In the genomic region with DNA sequence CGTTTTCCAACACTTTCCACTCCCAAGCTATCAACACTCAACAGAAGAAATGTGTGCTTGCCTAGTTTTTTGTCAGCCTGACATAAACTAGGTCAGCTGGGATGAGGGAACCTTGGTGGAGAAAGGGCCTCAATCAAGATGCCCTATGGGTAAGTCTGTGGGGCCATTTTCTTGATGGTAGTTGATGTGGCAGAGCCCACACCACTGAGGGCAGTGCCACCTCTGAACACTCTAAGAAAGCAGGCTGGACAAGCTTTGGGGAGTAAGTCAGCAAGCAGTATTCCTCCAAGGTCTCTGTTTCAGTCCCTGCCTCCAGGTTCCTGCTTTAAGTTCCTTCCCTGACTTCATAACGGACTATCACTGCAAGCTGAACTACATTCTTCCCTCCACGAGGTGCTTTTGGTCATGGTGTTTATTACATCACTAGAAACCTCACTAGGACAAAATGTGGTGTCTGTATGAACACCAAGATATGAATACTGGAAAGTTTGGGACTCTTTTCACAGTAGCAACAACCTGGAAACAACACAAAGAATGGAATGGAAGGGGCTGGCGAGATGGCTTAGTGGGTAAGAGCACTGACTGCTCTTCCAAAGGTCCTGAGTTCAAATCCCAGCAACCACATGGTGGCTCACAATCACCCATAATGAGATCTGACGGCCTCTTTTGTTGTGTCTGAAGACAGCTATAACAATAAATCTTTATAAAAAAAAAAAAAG, we compare ENCODE assay signal across 8 mouse cellular contexts. TPM values are rescaled to one million over a fixed set of nuclear protein-coding genes. Genes with fewer than 3 reads are reported as not detected.
DNase-seq lines count a peak whose midpoint lies in the region; ATAC-seq and TF ChIP-seq lines count a peak whose summit lies in the region.

No protein-coding gene starts in this region.

- no peak for TF ChIP-seq POLR2A in CH12.LX (IDR thresholded peaks at IDR 0.05; ENCODE audit: low read depth, low read length)

- peak overlapping the region; percentile 80 for H3K4me3 ChIP-seq in erythroblast, embryonic 14.5 days (replicated peaks)
- peak overlapping the region in 1 of 3 experiments; percentile 68 for H3K4me3 ChIP-seq in CH12.LX (replicated peaks in 1 of 3; ENCODE audit: low read depth in 2 of 3, low read length in 2 of 3, poor library complexity in 1 of 3)
- peak overlapping the region; percentile 85 for H3K4me3 ChIP-seq in forebrain, postnatal 0 days (ENCODE audit: low read depth, low read length)
- peak overlapping the region; percentile 76 for H3K4me3 ChIP-seq in liver, embryonic 15.5 days (replicated peaks)

- dilution Hi-C loops in CH12.LX (cut with MboI; ENCODE audit: extremely low pct_ligation_motif_present, extremely low pct_unique_long_range_greater_than_20kb, low sequenced_read_pairs), result no loop called here

- H3K27me3 ChIP-seq in erythroblast, embryonic 14.5 days (ENCODE audit: control insufficient read depth), result no peaks in the 10 kb centered on the region
- H3K27me3 ChIP-seq in CH12.LX (replicated peaks), result no peaks in the 10 kb centered on the region
- no peaks in the 10 kb centered on the region for H3K27me3 ChIP-seq in forebrain, postnatal 0 days (ENCODE audit: insufficient read depth, low read length)
- no peaks in the 10 kb centered on the region for H3K27me3 ChIP-seq in liver, embryonic 15.5 days

- no peak for TF ChIP-seq CTCF in CH12.LX (conservative IDR thresholded peaks at IDR 0.05 in 1 of 2, IDR thresholded peaks at IDR 0.05 in 1 of 2; ENCODE audit: low read depth in 2 of 2, low read length in 2 of 2)
- no peak for TF ChIP-seq CTCF in forebrain, postnatal 0 days (IDR thresholded peaks at IDR 0.05; ENCODE audit: low read depth)

- in situ Hi-C loops in CH12.LX (cut with MboI; ENCODE audit: low pct_ligation_motif_present, low pct_unique_long_range_greater_than_20kb, low sequenced_read_pairs), result no loop called here

- no peak overlapping the region for H3K27ac ChIP-seq in CH12.LX (ENCODE audit: insufficient read depth, low read depth)
- peak overlapping the region; percentile 90; the same call in 1 of the 2 replicates for H3K27ac ChIP-seq in forebrain, postnatal 0 days (ENCODE audit: low read depth, low read length)
- H3K27ac ChIP-seq in liver, embryonic 15.5 days (replicated peaks), result peak overlapping the region; percentile 89; the same call in 1 of the 2 replicates

- peak overlapping the region; percentile 57; the same call in 1 of the 2 replicates for H3K9ac ChIP-seq in CH12.LX (ENCODE audit: insufficient read depth, low read depth)
- no peak overlapping the region for H3K9ac ChIP-seq in forebrain, postnatal 0 days
- H3K9ac ChIP-seq in liver, embryonic 15.5 days, result peak overlapping the region; percentile 71; the same call in 1 of the 2 replicates

- TF ChIP-seq EP300 in CH12.LX (IDR thresholded peaks at IDR 0.05; ENCODE audit: low read length), result no peak

- WGBS in forebrain, postnatal 0 days, result 69% methylated on average over 5 of the region's 5 CpGs
- WGBS in liver, embryonic 15.5 days (ENCODE audit: insufficient replicate concordance), result 55% methylated on average over 5 of the region's 5 CpGs

- H3K4me1 ChIP-seq in erythroblast, embryonic 14.5 days (ENCODE audit: control insufficient read depth), result peaks cover 45% of the 10 kb centered on the region
- H3K4me1 ChIP-seq in CH12.LX (ENCODE audit: control insufficient read depth in 1 of 2, insufficient read depth in 2 of 2), result peaks cover 9 to 29% of the 10 kb centered on the region in 2 experiments
- 0 out of 2 replicates have a peak, but pooled peaks cover 12% of the 10 kb centered on the region for H3K4me1 ChIP-seq in forebrain, postnatal 0 days (ENCODE audit: insufficient read depth)
- peaks cover 59% of the 10 kb centered on the region for H3K4me1 ChIP-seq in liver, embryonic 15.5 days (replicated peaks)

- no peak for TF ChIP-seq RAD21 in CH12.LX (IDR thresholded peaks at IDR 0.05; ENCODE audit: low read depth, low read length)

- peak overlapping the region; percentile 64 for H3K4me2 ChIP-seq in CH12.LX (ENCODE audit: insufficient read depth, low read depth, poor library complexity, severe bottlenecking)
- H3K4me2 ChIP-seq in forebrain, postnatal 0 days (ENCODE audit: low read depth), result peak overlapping the region; percentile 68
- peak overlapping the region; percentile 97 for H3K4me2 ChIP-seq in liver, embryonic 15.5 days

- H3K79me2 ChIP-seq in CH12.LX (replicated peaks; ENCODE audit: control insufficient read depth, extremely low read depth, insufficient read depth, poor library complexity, severe bottlenecking), result no peaks in the 10 kb centered on the region

- peak; percentile 26 for DNase-seq in CH12.LX (ENCODE audit: extremely low read depth)
- DNase-seq in forebrain, postnatal 0 days, result no peak
- DNase-seq in T-cell, adult 2 months (ENCODE audit: low spot score), result no peak
- no peak for DNase-seq in ovary, postnatal 36 days (ENCODE audit: low spot score)

- peaks cover 18% of the 10 kb centered on the region for H3K36me3 ChIP-seq in erythroblast, embryonic 14.5 days (ENCODE audit: control insufficient read depth)
- H3K36me3 ChIP-seq in CH12.LX (replicated peaks in 1 of 2; ENCODE audit: control insufficient read depth in 1 of 2, insufficient read depth in 1 of 2, low read length in 1 of 2), result peaks cover 11 to 20% of the 10 kb centered on the region in 2 experiments
- peaks cover 19% of the 10 kb centered on the region for H3K36me3 ChIP-seq in forebrain, postnatal 0 days (ENCODE audit: insufficient read depth)
- H3K36me3 ChIP-seq in liver, embryonic 15.5 days (replicated peaks), result peaks cover 12% of the 10 kb centered on the region; the same call in 1 of the 2 replicates

- H3K9me3 ChIP-seq in erythroblast, embryonic 14.5 days (ENCODE audit: control insufficient read depth, low read length), result no peaks in the 10 kb centered on the region
- H3K9me3 ChIP-seq in CH12.LX (replicated peaks; ENCODE audit: low read length), result no peaks in the 10 kb centered on the region
- H3K9me3 ChIP-seq in forebrain, postnatal 0 days (ENCODE audit: low read length), result no peaks in the 10 kb centered on the region
- no peaks in the 10 kb centered on the region for H3K9me3 ChIP-seq in liver, embryonic 15.5 days (replicated peaks)

- ATAC-seq in erythroblast, adult 5-6 weeks (replicated peaks; ENCODE audit: low FRiP score, poor library complexity, severe bottlenecking), result no peak
- ATAC-seq in forebrain, postnatal 0 days, result no peak
- ATAC-seq in liver, embryonic 15.5 days (ENCODE audit: insufficient read depth), result no peak
- ATAC-seq in erythroid progenitor cell, adult 5-6 weeks (replicated peaks; ENCODE audit: low FRiP score, poor library complexity, severe bottlenecking), result no peak

RNA-seq across cellular contexts. Expression of a gene that starts 0.7 kb away (rescaled TPM):
- 16.0 and 17.8 TPM in 2 replicates for polyA plus RNA-seq in erythroblast, embryonic 14.5 days (2012)
- 28.8 and 41.3 TPM in 2 replicates for total RNA-seq in erythroblast, adult 5-6 weeks (2015; ENCODE audit: low replicate concordance)
- 3.8 and 4.3 TPM in 2 replicates for total RNA-seq in erythroblast, adult 5-6 weeks (2017; ENCODE audit: low replicate concordance)
- total RNA-seq in CH12.LX (2012; rRNA removed), result 60.5 and 65.0 TPM in 2 replicates
- 25.9 and 28.0 TPM in 2 replicates for total RNA-seq in CH12.LX (2014; rRNA removed)
- 71.3 and 73.5 TPM in 2 replicates for polyA plus RNA-seq in CH12.LX (2012; ENCODE audit: insufficient read length, low read depth)
- total RNA-seq in forebrain, postnatal 0 days (2014; rRNA removed), result 93.1 and 102 TPM in 2 replicates
- 43.9 and 47.5 TPM in 2 replicates for polyA plus RNA-seq in forebrain, postnatal 0 days (2015; fragmentation: Nextera tagmentation; extraction: Ambion mirVana)
- polyA plus RNA-seq in liver, embryonic 15.5 days (2015; fragmentation: Nextera tagmentation; extraction: Ambion mirVana), result 22.9 and 23.7 TPM in 2 replicates
- 4.0 and 9.6 TPM in 2 replicates for total RNA-seq in erythroid progenitor cell, adult 5-6 weeks (2015; ENCODE audit: low replicate concordance)
- 2.6 and 12.7 TPM in 2 replicates for total RNA-seq in erythroid progenitor cell, adult 5-6 weeks (2017; ENCODE audit: low replicate concordance)

RNA-seq across cellular contexts. Expression of a gene that starts 3.1 kb away (rescaled TPM):
- polyA plus RNA-seq in erythroblast, embryonic 14.5 days (2012), result 0.06 TPM in 1 of 2 replicates, not detected in the other
- 0.63 TPM in 1 of 2 replicates, not detected in the other for total RNA-seq in erythroblast, adult 5-6 weeks (2015; ENCODE audit: low replicate concordance)
- total RNA-seq in erythroblast, adult 5-6 weeks (2017; ENCODE audit: low replicate concordance), result not detected in 2 replicates
- total RNA-seq in CH12.LX (2012; rRNA removed), result not detected in 2 replicates
- not detected in 2 replicates for total RNA-seq in CH12.LX (2014; rRNA removed)
- not detected in 2 replicates for polyA plus RNA-seq in CH12.LX (2012; ENCODE audit: insufficient read length, low read depth)
- total RNA-seq in forebrain, postnatal 0 days (2014; rRNA removed), result 6.5 and 6.6 TPM in 2 replicates
- 3.8 and 4.3 TPM in 2 replicates for polyA plus RNA-seq in forebrain, postnatal 0 days (2015; fragmentation: Nextera tagmentation; extraction: Ambion mirVana)
- 2.7 and 2.8 TPM in 2 replicates for polyA plus RNA-seq in liver, embryonic 15.5 days (2015; fragmentation: Nextera tagmentation; extraction: Ambion mirVana)
- not detected in 2 replicates for total RNA-seq in erythroid progenitor cell, adult 5-6 weeks (2015; ENCODE audit: low replicate concordance)
- total RNA-seq in erythroid progenitor cell, adult 5-6 weeks (2017; ENCODE audit: low replicate concordance), result not detected in 2 replicates

RNA-seq across cellular contexts. Expression of a gene that starts 22.5 kb away (rescaled TPM):
- 0.02 TPM in 1 of 2 replicates, not detected in the other for polyA plus RNA-seq in erythroblast, embryonic 14.5 days (2012)
- total RNA-seq in erythroblast, adult 5-6 weeks (2015; ENCODE audit: low replicate concordance), result not detected in 2 replicates
- total RNA-seq in erythroblast, adult 5-6 weeks (2017; ENCODE audit: low replicate concordance), result not detected in 2 replicates
- total RNA-seq in CH12.LX (2012; rRNA removed) (0.08 TPM in 1 of 2 replicates, not detected in the other), CH12.LX (2014; rRNA removed) (not detected in 2 replicates)
- 0.36 TPM in 1 of 2 replicates, not detected in the other for polyA plus RNA-seq in CH12.LX (2012; ENCODE audit: insufficient read length, low read depth)
- not detected in 2 replicates for total RNA-seq in forebrain, postnatal 0 days (2014; rRNA removed)
- polyA plus RNA-seq in forebrain, postnatal 0 days (2015; fragmentation: Nextera tagmentation; extraction: Ambion mirVana), result not detected in 2 replicates
- 0.06 and 0.10 TPM in 2 replicates for polyA plus RNA-seq in liver, embryonic 15.5 days (2015; fragmentation: Nextera tagmentation; extraction: Ambion mirVana)
- total RNA-seq in erythroid progenitor cell, adult 5-6 weeks (2015; ENCODE audit: low replicate concordance), result not detected in 2 replicates
- not detected in 2 replicates for total RNA-seq in erythroid progenitor cell, adult 5-6 weeks (2017; ENCODE audit: low replicate concordance)

RNA-seq across cellular contexts. Expression of a gene that starts 34.9 kb away (rescaled TPM):
- polyA plus RNA-seq in erythroblast, embryonic 14.5 days (2012), result 8.2 and 9.9 TPM in 2 replicates
- 2.7 and 6.0 TPM in 2 replicates for total RNA-seq in erythroblast, adult 5-6 weeks (2015; ENCODE audit: low replicate concordance)
- total RNA-seq in erythroblast, adult 5-6 weeks (2017; ENCODE audit: low replicate concordance), result 3.1 and 6.2 TPM in 2 replicates
- total RNA-seq in CH12.LX (2012; rRNA removed), result 25.1 and 28.2 TPM in 2 replicates
- total RNA-seq in CH12.LX (2014; rRNA removed), result 22.4 and 22.6 TPM in 2 replicates
- 29.3 and 31.7 TPM in 2 replicates for polyA plus RNA-seq in CH12.LX (2012; ENCODE audit: insufficient read length, low read depth)
- total RNA-seq in forebrain, postnatal 0 days (2014; rRNA removed), result 162 and 178 TPM in 2 replicates
- polyA plus RNA-seq in forebrain, postnatal 0 days (2015; fragmentation: Nextera tagmentation; extraction: Ambion mirVana), result 6.9 and 7.9 TPM in 2 replicates
- 2.8 and 2.9 TPM in 2 replicates for polyA plus RNA-seq in liver, embryonic 15.5 days (2015; fragmentation: Nextera tagmentation; extraction: Ambion mirVana)
- total RNA-seq in erythroid progenitor cell, adult 5-6 weeks (2015; ENCODE audit: low replicate concordance), result 1.7 and 1.8 TPM in 2 replicates
- total RNA-seq in erythroid progenitor cell, adult 5-6 weeks (2017; ENCODE audit: low replicate concordance), result 1.5 and 3.6 TPM in 2 replicates
